Mouse (Mus musculus) liver, embryonic 12.5 days (tissue): ENCODE measurements at regions not wholly inside any gene's neighbourhood (a gene's known extent, or its start where the extent isn't known, plus 50 kb on each side); places are given as distances from the start of the nearest gene placed in this dataset.

ENCODE experiments used
- ATAC-seq: fragments of 200-750 bp; cut with Nextera tagmentation; 2 replicates; pipeline ENCODE4 v1.8.0; 2017; ENCODE audit warnings: moderate number of reproducible peaks, mild to moderate bottlenecking, moderate library complexity
- H3K27ac ChIP-seq: fragments of 300-500 bp; sonication (generic); 2 replicates; pipeline ENCODE4 v1.5.1; 2016; ENCODE audit warnings: mild to moderate bottlenecking
- H3K27me3 ChIP-seq: fragments of 300-500 bp; sonication (generic); replicated peaks from 2 replicates; pipeline ENCODE4 v1.6.1; 2016; ENCODE audit warnings: mild to moderate bottlenecking, moderate library complexity
- H3K36me3 ChIP-seq: fragments of 300-500 bp; sonication (generic); 2 replicates; pipeline ENCODE4 v1.6.1; 2016; ENCODE audit warnings: mild to moderate bottlenecking, moderate library complexity
- H3K4me1 ChIP-seq: fragments of 300-500 bp; sonication (generic); 2 replicates; pipeline ENCODE4 v1.6.1; 2016
- H3K4me2 ChIP-seq: fragments of 300-500 bp; sonication (generic); 2 replicates; pipeline ENCODE4 v1.6.1; 2016; ENCODE audit warnings: mild to moderate bottlenecking, moderate library complexity
- H3K4me3 ChIP-seq: fragments of 300-500 bp; sonication (generic); 2 replicates; pipeline ENCODE4 v1.5.1; 2016; ENCODE audit warnings: mild to moderate bottlenecking, moderate library complexity
- H3K9ac ChIP-seq: fragments of 300-500 bp; sonication (generic); 2 replicates; pipeline ENCODE4 v1.6.1; 2016; ENCODE audit warnings: mild to moderate bottlenecking, moderate library complexity
- H3K9me3 ChIP-seq: fragments of 300-500 bp; sonication (generic); replicated peaks from 2 replicates; pipeline ENCODE4 v1.6.1; 2016; ENCODE audit warnings: mild to moderate bottlenecking, moderate library complexity
- WGBS: fragments of 180-500 bp; shearing (Covaris S2); methylation state at CpG from one replicate; pipeline ENCODE4 v1.1.7; 2016; ENCODE audit not compliant: insufficient replicate concordance; 5-methylcytosine and 5-hydroxymethylcytosine counted together

DNA sequence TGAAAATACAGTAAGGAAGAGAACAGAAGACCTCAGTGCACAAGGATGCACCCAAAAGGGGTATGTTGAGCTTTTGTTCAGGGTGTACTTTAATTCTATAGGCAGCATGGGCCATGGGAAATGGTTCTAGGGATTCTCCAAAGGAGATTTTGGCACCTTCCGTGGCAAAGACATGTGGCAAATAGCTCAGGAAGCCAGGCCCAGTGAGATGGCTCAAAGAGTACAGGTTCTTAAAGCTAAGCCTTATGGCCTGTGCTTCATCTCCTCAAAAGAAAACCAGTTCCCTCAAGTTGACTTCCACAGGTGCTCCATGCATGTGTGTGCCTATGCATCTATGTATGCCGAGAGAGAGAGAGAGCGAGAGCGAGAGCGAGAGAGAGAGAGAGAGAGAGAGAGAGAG is 112.1 kb downstream of the 3110018I06Rik start:
- Histone ChIP-seq H3K9ac (no peak overlapping the region), H3K27me3 (no peaks in the 10 kb centered on the region), H3K4me1 (no peaks in the 10 kb centered on the region), H3K27ac (no peak overlapping the region), H3K4me3 (no peak overlapping the region), H3K36me3 (no peaks in the 10 kb centered on the region), H3K9me3 (no peaks in the 10 kb centered on the region), H3K4me2 (no peak overlapping the region)
- no peak for ATAC-seq
- WGBS = 75% methylated on average over 5 of the region's 5 CpGs

- Histone ChIP-seq H3K27ac (no peak overlapping the region), H3K4me1 (no peaks in the 10 kb centered on the region), H3K9ac (no peak overlapping the region), H3K4me2 (no peak overlapping the region), H3K4me3 (no peak overlapping the region), H3K36me3 (no peaks in the 10 kb centered on the region), H3K9me3 (no peaks in the 10 kb centered on the region), H3K27me3 (no peaks in the 10 kb centered on the region)
- WGBS = 63% methylated on average over 6 of the region's 6 CpGs
- no peak for ATAC-seq
These were observed 120.5 kb downstream of the 3110018I06Rik start for GRCm38 (mm10) chr12:107608966-107609365.

DNA sequence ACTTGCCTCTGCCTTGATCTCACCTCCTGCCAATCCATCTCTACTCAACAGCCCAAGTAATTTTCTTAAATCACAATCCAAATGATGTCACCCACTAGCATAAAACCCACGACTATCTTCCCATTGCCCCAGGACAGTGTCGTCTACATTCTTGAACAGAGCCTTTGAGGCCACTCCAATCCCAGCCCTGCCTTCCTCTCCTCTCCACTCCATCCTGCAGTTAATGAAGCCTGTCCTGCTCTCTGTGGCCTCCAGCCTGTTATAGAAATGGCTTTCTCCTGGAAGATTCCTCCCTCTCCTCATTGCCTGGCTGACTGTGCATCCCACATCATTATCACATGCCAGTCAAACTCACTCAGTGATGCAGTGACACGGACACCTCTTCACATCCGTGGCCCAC is 121.6 kb downstream of the 3110018I06Rik start:
- Histone ChIP-seq H3K4me1 (no peaks in the 10 kb centered on the region), H3K27ac (no peak overlapping the region), H3K9me3 (no peaks in the 10 kb centered on the region), H3K4me2 (no peak overlapping the region), H3K27me3 (no peaks in the 10 kb centered on the region), H3K36me3 (no peaks in the 10 kb centered on the region), H3K4me3 (no peak overlapping the region), H3K9ac (no peak overlapping the region)
- no peak for ATAC-seq
- 61% methylated on average over 4 of the region's 4 CpGs for WGBS

DNA sequence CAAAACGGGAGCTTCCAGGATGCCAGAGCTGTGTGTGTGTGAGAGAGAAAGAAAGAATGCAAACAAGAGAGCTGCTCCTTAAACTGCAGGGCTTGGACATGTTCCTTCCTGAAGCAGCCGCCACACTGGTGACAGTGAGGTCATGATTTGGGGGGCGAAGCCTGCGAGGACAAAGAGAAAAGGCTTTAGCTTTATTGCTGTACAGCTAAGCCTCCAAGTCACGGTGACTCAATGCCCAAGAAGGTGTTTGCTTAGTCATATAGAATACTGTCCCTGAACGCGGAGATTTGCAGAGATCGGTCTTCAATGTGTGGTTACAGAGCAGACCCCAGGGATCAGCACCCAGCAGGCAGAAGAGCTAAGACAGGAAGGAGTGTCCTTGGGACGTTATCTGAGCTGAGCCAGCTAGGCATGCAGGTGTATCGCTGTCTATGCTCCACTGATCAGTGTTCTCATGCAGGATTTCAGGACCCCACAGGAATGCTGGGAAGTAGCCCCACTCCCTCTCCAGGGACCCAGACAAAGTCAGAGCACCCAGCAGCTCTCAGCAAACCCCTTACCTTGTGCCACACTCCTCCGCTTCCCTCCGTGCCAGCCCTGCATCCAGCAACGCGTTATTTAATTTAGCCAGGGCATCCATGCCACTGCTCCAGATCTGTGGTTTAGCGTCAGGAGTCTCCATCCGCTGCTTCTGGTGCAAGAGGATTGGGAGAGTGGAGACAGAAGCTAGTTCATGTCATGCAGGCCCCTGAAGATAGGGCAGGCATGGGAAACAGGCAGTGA is 129.0 kb downstream of the 3110018I06Rik start:
- H3K4me2 ChIP-seq = no peak overlapping the region
- H3K27me3 ChIP-seq = no peaks in the 10 kb centered on the region
- H3K9me3 ChIP-seq = no peaks in the 10 kb centered on the region
- H3K4me1 ChIP-seq = no peaks in the 10 kb centered on the region
- 70% methylated on average over 16 of the region's 16 CpGs for WGBS
- no peaks in the 10 kb centered on the region for H3K36me3 ChIP-seq
- H3K4me3 ChIP-seq = no peak overlapping the region
- ATAC-seq = no peak
- H3K27ac ChIP-seq = no peak overlapping the region
- H3K9ac ChIP-seq = no peak overlapping the region

DNA sequence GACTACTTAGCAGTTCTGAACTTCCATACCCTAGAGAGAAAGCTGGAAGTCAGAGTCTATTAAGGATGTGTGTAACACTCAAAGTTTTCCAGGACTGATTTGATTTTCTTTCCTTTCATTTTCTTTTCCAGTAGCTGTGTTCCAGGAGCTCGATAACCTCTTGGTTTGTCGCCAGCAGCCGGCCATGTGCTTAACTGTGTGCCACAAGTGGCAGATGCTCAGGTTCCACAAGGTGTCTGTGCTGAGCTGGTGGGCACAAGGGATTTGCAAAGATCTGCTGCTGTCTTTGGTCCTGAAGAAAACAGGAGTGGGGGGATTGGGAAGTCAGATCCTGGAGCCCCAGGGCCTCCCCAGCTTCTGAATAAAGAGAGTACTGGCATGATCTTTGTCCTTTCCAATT is 136.0 kb downstream of the 3110018I06Rik start:
- 68% methylated on average over 3 of the region's 3 CpGs for WGBS
- H3K36me3 ChIP-seq = no peaks in the 10 kb centered on the region
- H3K27ac ChIP-seq = no peak overlapping the region
- no peak overlapping the region for H3K4me3 ChIP-seq
- H3K4me1 ChIP-seq = no peaks in the 10 kb centered on the region
- H3K9me3 ChIP-seq = no peaks in the 10 kb centered on the region
- H3K9ac ChIP-seq = no peak overlapping the region
- H3K4me2 ChIP-seq = no peak overlapping the region
- no peaks in the 10 kb centered on the region for H3K27me3 ChIP-seq
- no peak for ATAC-seq

DNA sequence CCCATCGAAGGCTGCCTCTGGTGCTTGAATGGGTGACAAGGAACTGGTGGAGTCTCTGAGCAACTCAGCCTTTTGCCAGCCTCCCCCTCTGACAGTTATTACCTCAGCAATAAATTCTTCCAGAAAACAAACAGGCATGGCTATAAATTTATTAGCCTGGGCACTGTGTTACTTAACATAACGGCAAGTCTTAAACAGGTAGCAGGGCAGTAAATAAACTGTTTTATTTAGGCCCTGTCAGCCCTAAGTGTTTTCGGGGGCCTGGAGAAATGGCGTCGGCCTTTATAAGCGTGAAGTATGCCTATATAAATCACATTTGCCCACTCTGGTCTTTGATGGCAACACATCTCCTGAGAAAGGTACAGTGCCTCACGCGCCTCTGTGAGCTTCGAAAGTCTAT is 159.6 kb downstream of the 3110018I06Rik start:
- no peak overlapping the region for H3K9ac ChIP-seq
- no peaks in the 10 kb centered on the region for H3K4me1 ChIP-seq
- no peak for ATAC-seq
- H3K4me3 ChIP-seq = no peak overlapping the region
- H3K27me3 ChIP-seq = no peaks in the 10 kb centered on the region
- no peak overlapping the region for H3K4me2 ChIP-seq
- H3K9me3 ChIP-seq = no peaks in the 10 kb centered on the region
- no peak overlapping the region for H3K27ac ChIP-seq
- H3K36me3 ChIP-seq = no peaks in the 10 kb centered on the region
- 85% methylated on average over 9 of the region's 9 CpGs for WGBS

DNA sequence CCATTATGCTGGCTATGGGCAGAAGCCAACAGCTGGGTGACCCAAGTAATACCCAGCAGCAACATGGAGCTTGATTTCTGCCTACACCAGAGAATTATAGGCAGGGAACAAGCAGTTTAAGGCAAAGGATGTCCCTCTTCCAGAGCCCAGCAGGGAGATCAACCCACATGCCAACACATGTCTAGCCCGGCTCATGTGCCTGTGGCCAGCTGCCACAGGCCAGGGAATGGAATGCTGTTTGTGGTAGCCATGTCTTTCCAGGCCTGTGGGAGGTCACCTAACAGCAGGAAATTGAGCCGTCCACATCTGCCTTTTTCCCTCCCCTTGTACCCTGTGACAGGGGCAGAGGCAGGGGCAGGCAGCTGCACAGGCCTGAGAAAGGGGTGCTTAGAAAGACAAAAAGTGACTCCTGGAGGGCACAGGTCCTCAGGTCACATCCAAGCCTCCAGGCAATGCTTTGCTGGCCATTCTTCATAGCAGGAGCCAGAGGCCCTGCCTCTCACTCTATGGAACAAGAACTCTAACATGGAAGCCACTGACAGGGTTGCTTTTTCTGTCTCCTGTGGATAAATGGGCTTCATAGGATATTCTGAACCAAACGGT is 163.8 kb downstream of the 3110018I06Rik start:
- Histone ChIP-seq H3K4me2 (no peak overlapping the region), H3K4me3 (no peak overlapping the region), H3K27me3 (no peaks in the 10 kb centered on the region), H3K27ac (no peak overlapping the region), H3K9ac (no peak overlapping the region), H3K36me3 (no peaks in the 10 kb centered on the region), H3K9me3 (no peaks in the 10 kb centered on the region), H3K4me1 (no peaks in the 10 kb centered on the region)
- ATAC-seq = no peak
- 44% methylated on average over 3 of the region's 3 CpGs for WGBS

DNA sequence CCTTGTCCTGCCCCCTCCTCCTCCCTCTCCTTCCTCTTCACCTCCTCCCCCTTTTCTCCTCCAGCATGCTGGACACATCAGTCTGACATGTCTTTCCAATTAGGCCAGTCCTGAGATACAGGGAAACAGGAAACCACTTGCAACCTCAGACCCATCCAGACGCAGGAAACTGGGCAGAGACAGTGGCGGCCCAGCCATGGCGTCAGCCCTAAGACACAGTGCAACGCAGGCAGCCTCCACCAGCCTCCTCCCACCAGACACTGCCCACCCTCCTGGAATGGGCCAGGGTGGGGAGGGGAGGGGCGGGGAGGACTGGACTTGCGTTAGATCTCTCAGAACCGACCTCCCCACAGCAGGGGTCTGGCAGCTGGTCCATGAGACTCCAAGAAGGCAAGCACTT is 164.7 kb downstream of the 3110018I06Rik start:
- Histone ChIP-seq H3K27me3 (no peaks in the 10 kb centered on the region), H3K36me3 (no peaks in the 10 kb centered on the region), H3K4me2 (no peak overlapping the region), H3K27ac (no peak overlapping the region), H3K4me1 (no peaks in the 10 kb centered on the region), H3K9me3 (no peaks in the 10 kb centered on the region), H3K9ac (no peak overlapping the region), H3K4me3 (no peak overlapping the region)
- ATAC-seq = no peak
- 10% methylated on average over 7 of the region's 7 CpGs for WGBS

DNA sequence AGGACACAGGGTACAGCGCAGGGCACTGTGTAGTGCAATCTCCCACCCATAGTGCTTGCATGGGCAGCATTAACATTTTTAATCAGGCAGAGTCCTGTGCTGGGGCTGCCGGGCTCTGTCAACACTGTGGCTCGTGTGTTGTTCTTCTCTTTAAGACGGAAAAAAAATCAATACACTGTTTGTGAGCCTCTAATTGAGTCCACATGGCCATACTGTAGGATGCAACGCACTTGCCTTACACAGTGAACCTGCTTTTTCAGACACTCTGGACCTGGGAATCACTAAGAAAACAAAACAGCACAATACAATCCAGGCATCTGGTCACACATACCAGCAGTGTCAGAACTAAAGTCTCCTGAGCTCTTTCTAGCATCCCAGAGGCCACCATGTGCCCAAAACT is 168.4 kb downstream of the 3110018I06Rik start:
- WGBS = 60% methylated on average over 5 of the region's 5 CpGs
- no peak overlapping the region for H3K27ac ChIP-seq
- no peak overlapping the region for H3K9ac ChIP-seq
- H3K27me3 ChIP-seq = no peaks in the 10 kb centered on the region
- H3K4me2 ChIP-seq = no peak overlapping the region
- H3K9me3 ChIP-seq = no peaks in the 10 kb centered on the region
- H3K4me3 ChIP-seq = no peak overlapping the region
- H3K4me1 ChIP-seq = no peaks in the 10 kb centered on the region
- no peak for ATAC-seq
- H3K36me3 ChIP-seq = no peaks in the 10 kb centered on the region

GRCm38 (mm10) chr12:107658241-107658640 is 169.8 kb downstream of the 3110018I06Rik start:
- H3K27ac ChIP-seq = no peak overlapping the region
- no peaks in the 10 kb centered on the region for H3K27me3 ChIP-seq
- 70% methylated on average over 12 of the region's 12 CpGs for WGBS
- H3K4me3 ChIP-seq = no peak overlapping the region
- no peaks in the 10 kb centered on the region for H3K36me3 ChIP-seq
- no peaks in the 10 kb centered on the region for H3K4me1 ChIP-seq
- no peak for ATAC-seq
- H3K4me2 ChIP-seq = no peak overlapping the region
- H3K9me3 ChIP-seq = no peaks in the 10 kb centered on the region
- H3K9ac ChIP-seq = no peak overlapping the region

DNA sequence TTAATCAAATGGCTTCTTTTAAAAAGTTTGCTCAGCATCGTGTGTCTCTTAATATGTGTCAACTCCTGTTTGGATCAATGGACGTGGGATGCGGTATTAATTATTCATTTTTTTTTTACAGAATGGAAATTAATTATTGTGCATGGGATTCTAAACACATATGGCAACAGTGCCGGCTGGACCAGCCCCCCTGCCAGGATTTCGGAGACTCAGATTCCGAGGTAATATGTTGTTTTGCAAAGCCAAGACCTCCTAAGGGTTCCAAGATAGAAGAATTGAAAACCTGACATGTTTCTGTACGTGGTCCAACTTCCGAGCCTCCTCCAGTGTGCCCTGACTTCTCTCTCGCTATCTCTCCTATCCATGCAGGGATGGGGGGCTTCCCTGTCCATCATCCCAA is 170.4 kb downstream of the 3110018I06Rik start:
- no peak for ATAC-seq
- H3K4me1 ChIP-seq = no peaks in the 10 kb centered on the region

GRCm38 (mm10) chr12:107662624-107663023 is 174.2 kb downstream of the 3110018I06Rik start:
- no peaks in the 10 kb centered on the region for H3K27me3 ChIP-seq
- H3K4me3 ChIP-seq = no peak overlapping the region
- H3K4me2 ChIP-seq = no peak overlapping the region
- no peaks in the 10 kb centered on the region for H3K9me3 ChIP-seq
- no peaks in the 10 kb centered on the region for H3K4me1 ChIP-seq
- ATAC-seq = no peak
- no peaks in the 10 kb centered on the region for H3K36me3 ChIP-seq
- H3K9ac ChIP-seq = no peak overlapping the region
- 18% methylated on average over 1 of the region's 1 CpGs for WGBS
- H3K27ac ChIP-seq = no peak overlapping the region

More for the DNA sequence above, 170.4 kb downstream of the 3110018I06Rik start:
- Histone ChIP-seq H3K27me3 (no peaks in the 10 kb centered on the region), H3K27ac (no peak overlapping the region), H3K36me3 (no peaks in the 10 kb centered on the region), H3K9me3 (no peaks in the 10 kb centered on the region), H3K9ac (no peak overlapping the region), H3K4me2 (no peak overlapping the region), H3K4me3 (no peak overlapping the region)
- WGBS = 67% methylated on average over 9 of the region's 9 CpGs
